Mouse (Mus musculus) forebrain, embryonic 11.5 days (tissue): ENCODE data around the gene Fgf8. TPM values are rescaled to one million over a fixed set of nuclear protein-coding genes. Genes with fewer than 3 reads are reported as not detected.
A peak's percentile ranks its signal among the peaks of the same experiment; 100 is the strongest.

Experiments used
- ATAC-seq: fragments of 200-750 bp; cut with Nextera tagmentation; replicated peaks from 2 replicates; pipeline ENCODE4 v1.8.0; 2017; ENCODE audit warnings: moderate TSS enrichment; ENCODE audit not compliant: low FRiP score
- DNase-seq: peaks from one replicate; pipeline ENCODE4 v3.0.0-alpha.2; 2017; ENCODE audit warnings: low spot score
- H3K27ac ChIP-seq: fragments of 300-500 bp; sonication (generic); 2 replicates; pipeline ENCODE4 v1.5.1; 2014; ENCODE audit warnings: low read depth, low read length
- H3K27me3 ChIP-seq: fragments of 300-500 bp; sonication (generic); 2 replicates; pipeline ENCODE4 v1.6.1; 2014; ENCODE audit warnings: mild to moderate bottlenecking, low read length, mixed read lengths; ENCODE audit not compliant: control insufficient read depth, insufficient read depth
- H3K36me3 ChIP-seq: fragments of 300-500 bp; sonication (generic); 2 replicates; pipeline ENCODE4 v1.6.1; 2014; ENCODE audit warnings: mild to moderate bottlenecking, low read length, moderate library complexity, mixed read lengths; ENCODE audit not compliant: control insufficient read depth, insufficient read depth
- H3K4me1 ChIP-seq: fragments of 300-500 bp; sonication (generic); replicated peaks from 2 replicates; pipeline ENCODE4 v1.6.1; 2014; ENCODE audit warnings: low read length, mixed read lengths; ENCODE audit not compliant: control insufficient read depth, insufficient read depth
- H3K4me2 ChIP-seq: fragments of 300-500 bp; sonication (generic); 2 replicates; pipeline ENCODE4 v1.6.1; 2014; ENCODE audit warnings: low read depth, mild to moderate bottlenecking, low read length, moderate library complexity, mixed read lengths; ENCODE audit not compliant: severe bottlenecking
- H3K4me3 ChIP-seq: fragments of 300-500 bp; sonication (generic); 2 replicates; pipeline ENCODE4 v1.5.1; 2014; ENCODE audit warnings: low read depth, low read length
- H3K9ac ChIP-seq: fragments of 300-500 bp; sonication (generic); 2 replicates; pipeline ENCODE4 v1.6.1; 2014; ENCODE audit warnings: low read length
- H3K9me3 ChIP-seq: fragments of 300-500 bp; sonication (generic); 2 replicates; pipeline ENCODE4 v1.6.1; 2016; ENCODE audit warnings: low read length, mixed read lengths; ENCODE audit not compliant: control insufficient read depth
- WGBS: fragments of 180-500 bp; shearing (Covaris S2); extraction: QIAGEN DNeasy Blood & Tissue Kit; methylation state at CpG from one replicate; pipeline ENCODE4 v1.1.7; 2014; 5-methylcytosine and 5-hydroxymethylcytosine counted together
- polyA plus RNA-seq: library from polyadenylated mRNA; unstranded; fragments of >200 nt; fragmentation: Nextera tagmentation; extraction: Ambion mirVana; gene quantifications from 2 replicates; pipeline ENCODE4 v1.2.1, GENCODE M21; 2014

Gene Fgf8
- polyA plus RNA-seq, 1 experiment from 2014 or later = 18.3 TPM

DNA sequence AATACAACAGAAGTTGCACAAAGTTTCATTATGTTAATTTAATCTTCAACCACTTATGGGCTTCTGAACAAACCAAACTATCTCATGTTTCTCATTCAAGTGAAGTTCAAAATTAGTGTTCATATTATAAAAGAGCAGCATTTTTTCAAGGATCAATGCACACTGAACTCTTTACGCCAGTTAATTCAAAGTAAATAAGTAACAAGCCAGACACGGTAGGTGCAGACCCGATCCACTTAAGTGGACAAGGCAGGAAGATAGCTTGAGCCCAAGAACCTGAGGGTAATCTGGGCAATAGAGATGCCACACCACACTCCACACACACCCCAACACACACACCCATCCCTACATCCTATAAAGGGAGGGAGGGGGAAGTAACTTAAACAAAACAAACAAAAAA is 10.8 kb upstream of the Fgf8 start:
- ATAC-seq (no peak), DNase-seq (no peak)
- Histone ChIP-seq H3K4me3 (no peak overlapping the region), H3K36me3 (peaks cover 25% of the 10 kb centered on the region), H3K4me2 (no peak overlapping the region), H3K4me1 (peaks cover 3% of the 10 kb centered on the region; the same call in 1 of the 2 replicates), H3K9me3 (no peaks in the 10 kb centered on the region), H3K9ac (no peak overlapping the region), H3K27me3 (no peaks in the 10 kb centered on the region), H3K27ac (no peak overlapping the region)
- 93% methylated on average over 3 of the region's 3 CpGs for WGBS

DNA sequence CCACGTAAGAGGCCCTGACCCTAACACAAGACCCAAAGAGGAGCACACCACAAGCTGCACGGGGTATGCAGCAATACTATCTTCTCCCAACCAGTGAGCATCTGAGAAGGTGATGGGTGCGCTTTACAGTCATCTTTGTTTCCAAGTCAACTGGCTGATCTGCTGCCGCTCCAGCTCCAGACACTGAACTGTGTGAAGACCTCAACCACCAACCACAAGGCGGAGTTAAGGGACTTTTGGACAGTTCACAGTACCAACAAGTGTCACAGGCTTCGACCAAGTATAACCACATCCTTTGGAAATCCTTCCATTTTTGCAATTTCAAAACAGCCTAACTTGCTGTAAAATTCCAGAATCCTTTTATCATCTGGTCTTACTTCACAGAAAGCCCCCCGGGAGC is 9.2 kb upstream of the Fgf8 start:
- H3K4me1 ChIP-seq = peaks cover 12% of the 10 kb centered on the region
- WGBS = 93% methylated on average over 7 of the region's 7 CpGs
- H3K4me3 ChIP-seq = no peak overlapping the region

DNA sequence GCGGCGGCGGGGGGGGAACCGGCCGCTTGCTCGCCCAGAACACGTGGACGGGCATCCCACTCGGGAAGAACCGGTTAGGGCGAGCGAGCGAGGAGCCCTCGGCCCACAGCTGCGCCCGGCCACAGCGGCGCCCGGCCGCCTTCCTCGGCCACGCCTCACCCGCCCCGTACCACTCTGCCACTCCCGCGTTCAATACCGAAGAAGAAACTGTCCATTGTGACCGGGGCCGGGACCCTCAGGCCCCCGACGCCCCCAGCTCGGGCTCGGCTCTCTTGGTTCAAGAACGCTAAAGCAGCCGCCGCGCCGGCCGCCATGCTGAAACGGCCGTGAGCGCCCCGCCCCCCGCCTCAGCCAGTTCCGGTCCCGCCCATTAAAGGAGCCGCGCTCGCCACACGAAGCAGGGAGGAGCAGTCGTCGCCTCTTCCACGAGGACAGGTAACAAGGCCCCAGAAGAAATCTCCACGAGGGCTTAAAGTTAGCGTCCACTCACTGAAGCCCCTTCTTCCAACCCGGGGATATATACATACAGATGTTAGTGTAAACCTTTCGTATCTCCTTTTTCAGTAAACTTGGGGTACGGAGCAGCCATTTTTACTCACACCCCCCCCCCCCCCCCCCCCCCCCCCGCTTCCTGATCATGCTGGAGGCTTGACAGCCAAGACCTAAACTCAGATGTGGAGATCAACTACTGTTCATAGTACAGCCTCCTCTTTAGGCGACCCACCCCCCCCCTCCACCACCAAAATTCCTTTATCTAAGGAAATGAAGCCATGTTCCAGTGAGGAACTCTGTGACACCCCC is 6.7 kb upstream of the Fgf8 start, which contains the start of gene Npm3:
TSS of gene Npm3 (minus strand) at position 349 of the 801 bp plus-strand sequence.
- Histone ChIP-seq H3K9me3 (no peaks in the 10 kb centered on the region), H3K4me2 (peak within 1 kb of the TSS; percentile 95), H3K4me1 (peaks cover 21% of the 10 kb centered on the region), H3K36me3 (peaks cover 2% of the 10 kb centered on the region; the same call in 1 of the 2 replicates), H3K4me3 (peak within 1 kb of the TSS; percentile 89), H3K9ac (peak within 1 kb of the TSS; percentile 82), H3K27ac (no peak within 1 kb of the TSS), H3K27me3 (peaks cover 26% of the 10 kb centered on the region)
- under 1% methylated on average over 57 of the region's 60 CpGs for WGBS
- ATAC-seq (peak; percentile 80), DNase-seq (peak; percentile 94)

More for the DNA sequence above, 9.2 kb upstream of the Fgf8 start:
- ATAC-seq (no peak), DNase-seq (peak; percentile 38)
- H3K9ac ChIP-seq = no peak overlapping the region
- H3K27ac ChIP-seq = no peak overlapping the region
- H3K4me2 ChIP-seq = no peak overlapping the region
- H3K36me3 ChIP-seq = peaks cover 9% of the 10 kb centered on the region
- H3K27me3 ChIP-seq = peaks cover 4% of the 10 kb centered on the region
- H3K9me3 ChIP-seq = no peaks in the 10 kb centered on the region

DNA sequence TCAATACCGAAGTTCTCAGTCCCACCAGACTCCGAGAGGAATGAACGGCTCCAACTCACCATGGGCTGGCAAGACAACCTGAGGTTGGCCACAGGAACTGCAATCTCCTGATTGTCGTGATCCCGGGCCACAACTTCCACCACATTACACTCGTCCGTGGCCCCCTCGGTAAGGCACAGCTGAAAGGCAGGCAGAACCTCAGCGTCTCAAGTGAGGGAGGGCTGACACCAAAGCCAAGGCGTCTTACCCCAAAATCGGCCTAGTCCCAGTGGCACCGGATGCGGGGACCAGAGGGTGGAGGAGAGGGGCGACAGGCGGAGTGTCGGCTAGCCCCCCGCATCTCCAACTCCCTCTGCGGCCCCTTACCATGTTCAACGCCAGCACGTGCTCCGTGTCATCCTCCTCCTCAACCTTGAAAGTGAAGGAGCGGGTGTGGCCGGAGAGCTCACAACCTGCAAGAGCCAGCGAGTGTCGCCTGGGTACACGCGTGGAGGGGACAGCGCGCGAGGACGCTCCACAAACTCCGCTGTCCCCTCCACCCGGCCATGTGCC is 6.1 kb upstream of the Fgf8 start:
- ATAC-seq = peak; percentile 47
- Histone ChIP-seq H3K4me2 (peak overlapping the region; percentile 95), H3K4me3 (peak overlapping the region; percentile 89), H3K27ac (no peak overlapping the region), H3K9me3 (no peaks in the 10 kb centered on the region), H3K9ac (peak overlapping the region; percentile 82), H3K27me3 (peaks cover 32% of the 10 kb centered on the region), H3K4me1 (peaks cover 21% of the 10 kb centered on the region), H3K36me3 (peaks cover 2% of the 10 kb centered on the region; the same call in 1 of the 2 replicates)
- peak; percentile 61 for DNase-seq
- WGBS = 3% methylated on average over 32 of the region's 33 CpGs

DNA sequence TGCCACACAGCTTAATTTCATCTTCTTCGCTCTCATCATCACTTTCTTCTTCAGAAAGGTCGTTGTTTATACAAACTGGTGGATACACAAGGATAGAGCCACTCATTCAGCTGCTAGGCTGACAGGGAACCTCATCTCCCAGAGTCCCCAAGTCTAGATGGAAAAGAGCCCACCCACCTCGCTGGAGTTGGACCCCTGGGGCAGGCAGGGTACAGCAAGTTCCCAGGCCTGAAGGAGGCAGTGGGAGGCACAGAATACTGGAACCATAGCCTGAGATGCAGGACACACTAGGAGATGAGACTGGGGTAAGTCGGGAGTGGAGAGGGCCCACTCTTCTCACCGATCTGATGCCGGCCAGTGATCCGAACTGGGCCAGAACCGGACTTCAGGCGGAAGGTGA is 5.5 kb upstream of the Fgf8 start:
- DNase-seq (peak; percentile 52), ATAC-seq (no peak)
- 0 out of 2 replicates have a peak, but pooled peaks cover 2% of the 10 kb centered on the region for H3K36me3 ChIP-seq
- no peaks in the 10 kb centered on the region for H3K9me3 ChIP-seq
- H3K4me1 ChIP-seq = peaks cover 21% of the 10 kb centered on the region
- WGBS = 59% methylated on average over 9 of the region's 9 CpGs
- H3K9ac ChIP-seq = peak overlapping the region; percentile 82; the same call in 1 of the 2 replicates
- H3K4me2 ChIP-seq = peak overlapping the region; percentile 95; the same call in 1 of the 2 replicates
- no peak overlapping the region for H3K27ac ChIP-seq
- peak overlapping the region; percentile 89; the same call in 1 of the 2 replicates for H3K4me3 ChIP-seq
- peaks cover 38% of the 10 kb centered on the region for H3K27me3 ChIP-seq

DNA sequence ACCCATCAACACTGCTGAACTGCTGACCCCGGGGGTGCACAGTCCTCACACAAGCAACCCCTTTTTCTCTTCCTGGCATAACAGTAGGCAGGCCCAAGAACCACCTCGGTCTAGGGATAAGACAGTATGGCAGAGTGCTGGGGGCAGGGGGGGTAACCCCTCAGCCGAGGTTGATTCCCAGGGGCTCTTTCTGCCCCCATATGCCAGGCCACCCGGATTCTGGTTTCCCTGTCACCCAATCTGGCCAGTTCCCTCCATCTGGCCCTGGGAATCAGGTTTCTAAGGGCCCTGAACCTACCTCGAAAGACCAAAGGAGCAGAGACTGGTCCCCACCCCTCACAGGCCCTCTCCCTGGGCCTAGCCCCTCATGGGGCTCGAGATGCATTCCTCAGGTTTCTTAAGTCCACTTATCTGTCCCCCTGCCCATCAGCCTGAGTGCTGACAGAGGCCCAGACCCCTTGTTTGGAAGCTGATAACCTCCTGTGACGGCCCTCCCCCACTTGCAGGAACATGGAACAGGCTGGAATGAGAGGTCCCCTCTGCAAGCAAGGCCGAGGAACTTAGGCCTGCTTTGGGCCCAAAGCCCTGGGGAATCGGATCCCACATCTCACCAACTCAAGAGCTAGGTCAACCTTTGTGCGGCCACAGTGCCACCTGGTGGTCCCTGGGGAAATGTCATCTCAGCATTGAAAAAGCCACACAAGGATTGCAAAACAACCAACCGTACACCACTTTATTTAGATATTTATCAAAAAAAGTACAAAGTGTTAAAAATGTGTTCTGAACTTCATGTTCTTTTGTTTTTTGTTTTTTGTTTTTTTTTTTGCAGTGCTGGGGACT is 4.5 kb upstream of the Fgf8 start:
- Histone ChIP-seq H3K36me3 (no peaks in the 10 kb centered on the region), H3K27ac (no peak overlapping the region), H3K4me1 (peaks cover 27% of the 10 kb centered on the region), H3K9ac (no peak overlapping the region), H3K27me3 (peaks cover 48% of the 10 kb centered on the region), H3K9me3 (no peaks in the 10 kb centered on the region), H3K4me2 (no peak overlapping the region), H3K4me3 (no peak overlapping the region)
- no peak for ATAC-seq
- 36% methylated on average over 11 of the region's 11 CpGs for WGBS
- DNase-seq = peak; percentile 91

DNA sequence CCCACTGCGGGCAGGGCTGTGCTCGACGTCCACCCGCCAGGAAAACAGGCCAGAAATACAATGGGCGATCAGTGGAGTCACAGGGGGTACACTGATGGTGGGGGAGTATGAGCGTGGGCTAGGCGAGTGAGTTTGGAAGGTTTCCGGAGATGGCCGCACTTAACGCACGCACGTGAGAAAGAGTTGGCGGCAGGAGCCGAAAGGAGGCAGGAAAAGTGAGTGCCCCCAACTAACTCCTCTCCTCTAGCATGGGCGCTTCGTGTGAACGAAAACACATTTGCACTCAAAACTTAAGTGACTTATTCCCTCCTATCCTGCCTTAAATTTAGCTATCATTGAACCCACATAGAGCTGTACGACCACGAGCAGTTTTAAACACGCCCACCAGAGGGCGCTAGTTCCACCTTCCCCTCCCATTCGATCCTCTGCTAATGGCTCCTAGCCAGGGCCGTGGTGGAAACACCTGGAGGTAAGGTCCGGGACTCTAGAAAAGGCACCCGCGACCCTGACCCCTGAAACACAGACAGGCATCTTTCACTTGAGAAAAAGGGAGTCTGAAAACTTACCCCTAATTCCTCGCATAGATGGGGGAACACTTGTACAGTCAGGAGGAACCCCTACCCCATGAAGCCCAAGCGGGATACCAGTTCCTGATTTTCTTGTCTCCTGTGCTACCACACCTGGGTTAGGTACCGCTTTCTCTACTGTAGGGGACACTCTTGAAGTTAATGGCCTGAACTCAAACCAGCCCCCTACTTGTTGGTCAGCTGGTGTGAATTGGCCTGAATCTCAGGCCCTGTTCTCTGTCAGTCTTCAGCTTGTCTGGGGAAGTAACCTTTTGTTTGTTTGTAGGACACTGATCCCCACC is 3.7 kb upstream of the Fgf8 start:
- Histone ChIP-seq H3K9me3 (no peaks in the 10 kb centered on the region), H3K9ac (no peak overlapping the region), H3K4me2 (no peak overlapping the region), H3K27ac (no peak overlapping the region), H3K4me1 (peaks cover 30% of the 10 kb centered on the region), H3K36me3 (no peaks in the 10 kb centered on the region), H3K27me3 (peaks cover 56% of the 10 kb centered on the region), H3K4me3 (no peak overlapping the region)
- ATAC-seq (no peak), DNase-seq (peak; percentile 86)
- WGBS = 8% methylated on average over 29 of the region's 29 CpGs
